Mouse (Mus musculus) embryonic fibroblast, embryonic 13.5 days (primary cell): ENCODE results near the gene Txndc16.

Experiments used
- CTCF ChIP-seq: IDR thresholded peaks from 2 replicates; pipeline ENCODE4 v1.5.1; 2011; ENCODE audit warnings: mild to moderate bottlenecking, control low read depth, low read length, moderate library complexity, borderline replicate concordance; ENCODE audit not compliant: insufficient read depth
- POLR2A ChIP-seq: IDR thresholded peaks from 2 replicates; pipeline ENCODE4 v1.6.1; 2011; ENCODE audit warnings: low read depth, mild to moderate bottlenecking, control low read depth, low read length, moderate library complexity

DNA sequence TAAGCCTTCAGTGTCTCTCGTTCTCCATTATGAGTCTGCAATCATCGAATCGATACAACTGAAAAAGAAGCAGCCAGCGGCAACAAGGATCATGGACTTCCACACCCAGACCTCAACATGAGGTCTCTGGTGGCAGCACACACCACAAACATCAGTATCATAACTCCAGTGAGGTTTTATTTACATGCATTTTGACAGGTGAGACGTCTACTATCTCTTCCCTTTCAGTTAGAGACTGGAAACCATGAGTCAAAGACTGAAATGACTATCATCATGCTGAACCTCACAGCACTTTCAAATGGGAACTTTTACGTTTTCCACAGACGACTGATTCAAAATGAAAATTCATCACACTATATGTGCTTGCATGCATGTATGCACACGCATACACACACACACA, 117.9 kb downstream of the Txndc16 start:
- TF ChIP-seq CTCF (no peak), POLR2A (no peak)
